Mouse (Mus musculus): ENCODE measurements around the gene Capns2. TPM values are rescaled to one million over a fixed set of nuclear protein-coding genes. Genes with fewer than 3 reads are reported as not detected.

Gene Capns2
- polyA plus RNA-seq, 1 experiment, result 0.66 TPM

DNA sequence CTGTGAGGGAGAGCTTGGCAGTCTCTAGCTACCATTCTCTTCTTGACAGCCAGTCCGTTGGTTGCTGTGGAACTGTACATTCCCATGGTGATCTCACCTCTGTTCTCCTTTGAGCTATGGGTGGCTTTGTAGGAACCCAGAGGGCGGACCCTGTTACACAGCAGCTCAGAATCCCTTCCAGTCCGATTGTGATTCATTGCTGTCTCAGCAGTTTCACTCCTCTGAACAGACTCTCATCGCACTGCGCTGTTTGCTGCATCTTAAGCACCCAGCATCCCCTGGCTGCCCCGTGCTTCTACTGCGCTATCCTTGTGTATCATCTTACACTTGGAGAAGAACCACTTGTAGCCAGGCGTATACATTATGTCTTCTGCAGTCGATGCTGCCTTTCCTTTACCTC is 1.6 kb upstream of the Capns2 start:
- H3K36me3 ChIP-seq (ENCODE audit: control insufficient read depth, insufficient read depth, low read length), result no peaks in the 10 kb centered on the region
- H3K4me3 ChIP-seq (ENCODE audit: control insufficient read depth, insufficient read depth, low read length), result no peak overlapping the region
- no peak for TF ChIP-seq CTCF (IDR thresholded peaks at IDR 0.05; ENCODE audit: borderline replicate concordance, control insufficient read depth, extremely low read depth, insufficient read depth, low read length, poor library complexity)
- TF ChIP-seq POLR2A (IDR thresholded peaks at IDR 0.05; ENCODE audit: control insufficient read depth, extremely low read depth, insufficient read depth, low read length, poor library complexity), result no peak
- no peak overlapping the region for H3K27ac ChIP-seq (ENCODE audit: control insufficient read depth, insufficient read depth, low read length)
- H3K27me3 ChIP-seq (ENCODE audit: control insufficient read depth, insufficient read depth, low read length), result no peaks in the 10 kb centered on the region
- no peak for DNase-seq
- 93% methylated on average over 9 of the region's 9 CpGs for WGBS
- no peaks in the 10 kb centered on the region for H3K4me1 ChIP-seq (replicated peaks; ENCODE audit: control insufficient read depth, insufficient read depth, low read length)

DNA sequence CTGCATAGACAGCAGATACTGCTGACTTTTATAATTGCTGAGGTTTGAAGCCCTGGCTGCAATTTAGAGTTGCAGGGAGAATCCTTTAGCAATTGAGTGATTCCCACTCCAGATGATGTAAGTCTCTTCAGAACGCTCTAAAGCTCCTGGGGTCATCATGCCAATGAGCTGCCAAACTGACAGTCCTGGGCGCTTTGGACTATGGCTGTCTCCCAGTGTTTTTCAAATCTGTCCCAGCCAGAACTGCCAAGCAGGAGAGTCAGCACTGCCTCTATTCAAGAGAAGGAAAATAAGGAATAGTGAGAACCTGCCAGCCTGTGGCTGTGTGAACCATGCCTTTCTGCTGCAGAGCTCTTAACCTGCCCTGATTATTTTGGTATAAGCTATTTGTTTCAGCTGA is 1.8 kb downstream of the Capns2 start:
- DNase-seq, result no peak
- Histone ChIP-seq H3K27ac (ENCODE audit: control insufficient read depth, insufficient read depth, low read length) (no peak overlapping the region), H3K27me3 (ENCODE audit: control insufficient read depth, insufficient read depth, low read length) (no peaks in the 10 kb centered on the region), H3K4me3 (ENCODE audit: control insufficient read depth, insufficient read depth, low read length) (no peak overlapping the region), H3K36me3 (ENCODE audit: control insufficient read depth, insufficient read depth, low read length) (no peaks in the 10 kb centered on the region), H3K4me1 (replicated peaks; ENCODE audit: control insufficient read depth, insufficient read depth, low read length) (no peaks in the 10 kb centered on the region)
- TF ChIP-seq POLR2A (IDR thresholded peaks at IDR 0.05; ENCODE audit: control insufficient read depth, extremely low read depth, insufficient read depth, low read length, poor library complexity) (no peak), CTCF (IDR thresholded peaks at IDR 0.05; ENCODE audit: borderline replicate concordance, control insufficient read depth, extremely low read depth, insufficient read depth, low read length, poor library complexity) (no peak)
- 94% methylated on average over 2 of the region's 2 CpGs for WGBS

- DNase-seq, result no peak
- H3K4me1 ChIP-seq (replicated peaks; ENCODE audit: control insufficient read depth, insufficient read depth, low read length), result no peaks in the 10 kb centered on the region
- no peak overlapping the region for H3K27ac ChIP-seq (ENCODE audit: control insufficient read depth, insufficient read depth, low read length)
- H3K4me3 ChIP-seq (ENCODE audit: control insufficient read depth, insufficient read depth, low read length), result no peak overlapping the region
- no peaks in the 10 kb centered on the region for H3K27me3 ChIP-seq (ENCODE audit: control insufficient read depth, insufficient read depth, low read length)
- WGBS, result 96% methylated on average over 11 of the region's 11 CpGs
- TF ChIP-seq CTCF (IDR thresholded peaks at IDR 0.05; ENCODE audit: borderline replicate concordance, control insufficient read depth, extremely low read depth, insufficient read depth, low read length, poor library complexity), result no peak
- no peak for TF ChIP-seq POLR2A (IDR thresholded peaks at IDR 0.05; ENCODE audit: control insufficient read depth, extremely low read depth, insufficient read depth, low read length, poor library complexity)
- no peaks in the 10 kb centered on the region for H3K36me3 ChIP-seq (ENCODE audit: control insufficient read depth, insufficient read depth, low read length)
These were observed 2.4 kb downstream of the Capns2 start for GRCm38 (mm10) chr8:92903488-92904135.

GRCm38 (mm10) chr8:92906553-92906952 is 5.3 kb downstream of the Capns2 start:
- TF ChIP-seq POLR2A (IDR thresholded peaks at IDR 0.05; ENCODE audit: control insufficient read depth, extremely low read depth, insufficient read depth, low read length, poor library complexity), result no peak
- no peaks in the 10 kb centered on the region for H3K36me3 ChIP-seq (ENCODE audit: control insufficient read depth, insufficient read depth, low read length)
- 97% methylated on average over 9 of the region's 9 CpGs for WGBS
- H3K27ac ChIP-seq (ENCODE audit: control insufficient read depth, insufficient read depth, low read length), result no peak overlapping the region
- H3K4me3 ChIP-seq (ENCODE audit: control insufficient read depth, insufficient read depth, low read length), result no peak overlapping the region
- DNase-seq, result no peak
- no peaks in the 10 kb centered on the region for H3K4me1 ChIP-seq (replicated peaks; ENCODE audit: control insufficient read depth, insufficient read depth, low read length)
- H3K27me3 ChIP-seq (ENCODE audit: control insufficient read depth, insufficient read depth, low read length), result no peaks in the 10 kb centered on the region

GRCm38 (mm10) chr8:92908448-92908847 is 7.2 kb downstream of the Capns2 start:
- 96% methylated on average over 2 of the region's 2 CpGs for WGBS
- no peak for DNase-seq
- H3K27ac ChIP-seq (ENCODE audit: control insufficient read depth, insufficient read depth, low read length), result no peak overlapping the region
- TF ChIP-seq POLR2A (IDR thresholded peaks at IDR 0.05; ENCODE audit: control insufficient read depth, extremely low read depth, insufficient read depth, low read length, poor library complexity) (no peak), CTCF (IDR thresholded peaks at IDR 0.05; ENCODE audit: borderline replicate concordance, control insufficient read depth, extremely low read depth, insufficient read depth, low read length, poor library complexity) (no peak)
- H3K4me1 ChIP-seq (replicated peaks; ENCODE audit: control insufficient read depth, insufficient read depth, low read length), result no peaks in the 10 kb centered on the region
- no peaks in the 10 kb centered on the region for H3K27me3 ChIP-seq (ENCODE audit: control insufficient read depth, insufficient read depth, low read length)
- no peak overlapping the region for H3K4me3 ChIP-seq (ENCODE audit: control insufficient read depth, insufficient read depth, low read length)
- H3K36me3 ChIP-seq (ENCODE audit: control insufficient read depth, insufficient read depth, low read length), result no peaks in the 10 kb centered on the region

DNA sequence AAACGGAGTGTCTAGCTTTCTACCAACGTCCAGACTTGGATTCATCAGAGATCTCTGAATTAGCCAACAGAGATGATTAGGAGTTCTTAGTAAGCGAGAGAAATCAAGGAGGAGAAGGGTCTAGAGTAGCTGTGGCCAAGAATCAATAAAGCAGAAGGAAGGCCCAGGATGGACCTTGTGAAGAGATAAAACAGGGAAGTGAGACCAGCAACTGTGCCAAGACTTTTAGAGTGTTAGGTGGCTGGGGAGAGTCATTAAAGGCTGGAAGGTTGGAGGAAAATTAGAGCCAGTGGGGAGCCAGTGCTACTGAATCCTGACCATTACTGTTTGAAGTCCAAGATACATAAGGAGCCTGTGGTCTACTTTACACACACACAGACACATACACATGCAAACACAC is 10.3 kb downstream of the Capns2 start:
- WGBS, result 98% methylated on average over 3 of the region's 3 CpGs

GRCm38 (mm10) chr8:92913396-92913795 is 12.2 kb downstream of the Capns2 start:
- no peak for DNase-seq
- H3K27me3 ChIP-seq (ENCODE audit: control insufficient read depth, insufficient read depth, low read length), result no peaks in the 10 kb centered on the region
- H3K4me1 ChIP-seq (replicated peaks; ENCODE audit: control insufficient read depth, insufficient read depth, low read length), result no peaks in the 10 kb centered on the region
- H3K36me3 ChIP-seq (ENCODE audit: control insufficient read depth, insufficient read depth, low read length), result no peaks in the 10 kb centered on the region
- no peak overlapping the region for H3K4me3 ChIP-seq (ENCODE audit: control insufficient read depth, insufficient read depth, low read length)
- H3K27ac ChIP-seq (ENCODE audit: control insufficient read depth, insufficient read depth, low read length), result no peak overlapping the region
- TF ChIP-seq CTCF (IDR thresholded peaks at IDR 0.05; ENCODE audit: borderline replicate concordance, control insufficient read depth, extremely low read depth, insufficient read depth, low read length, poor library complexity) (no peak), POLR2A (IDR thresholded peaks at IDR 0.05; ENCODE audit: control insufficient read depth, extremely low read depth, insufficient read depth, low read length, poor library complexity) (no peak)
- 93% methylated on average over 7 of the region's 7 CpGs for WGBS

More for the DNA sequence above, 10.3 kb downstream of the Capns2 start:
- no peaks in the 10 kb centered on the region for H3K36me3 ChIP-seq (ENCODE audit: control insufficient read depth, insufficient read depth, low read length)
- no peak for DNase-seq
- no peaks in the 10 kb centered on the region for H3K27me3 ChIP-seq (ENCODE audit: control insufficient read depth, insufficient read depth, low read length)
- H3K4me1 ChIP-seq (replicated peaks; ENCODE audit: control insufficient read depth, insufficient read depth, low read length), result no peaks in the 10 kb centered on the region
- H3K4me3 ChIP-seq (ENCODE audit: control insufficient read depth, insufficient read depth, low read length), result no peak overlapping the region
- TF ChIP-seq POLR2A (IDR thresholded peaks at IDR 0.05; ENCODE audit: control insufficient read depth, extremely low read depth, insufficient read depth, low read length, poor library complexity) (no peak), CTCF (IDR thresholded peaks at IDR 0.05; ENCODE audit: borderline replicate concordance, control insufficient read depth, extremely low read depth, insufficient read depth, low read length, poor library complexity) (no peak)
- no peak overlapping the region for H3K27ac ChIP-seq (ENCODE audit: control insufficient read depth, insufficient read depth, low read length)

Data from thymus, adult 2 months (tissue).